Mouse (Mus musculus): ENCODE results near the gene Utrn. TPM values are rescaled to one million over a fixed set of nuclear protein-coding genes. Genes with fewer than 3 reads are reported as not detected.

Gene Utrn
- polyA plus RNA-seq, 1 experiment from 2014 or later: 25.7 TPM

DNA sequence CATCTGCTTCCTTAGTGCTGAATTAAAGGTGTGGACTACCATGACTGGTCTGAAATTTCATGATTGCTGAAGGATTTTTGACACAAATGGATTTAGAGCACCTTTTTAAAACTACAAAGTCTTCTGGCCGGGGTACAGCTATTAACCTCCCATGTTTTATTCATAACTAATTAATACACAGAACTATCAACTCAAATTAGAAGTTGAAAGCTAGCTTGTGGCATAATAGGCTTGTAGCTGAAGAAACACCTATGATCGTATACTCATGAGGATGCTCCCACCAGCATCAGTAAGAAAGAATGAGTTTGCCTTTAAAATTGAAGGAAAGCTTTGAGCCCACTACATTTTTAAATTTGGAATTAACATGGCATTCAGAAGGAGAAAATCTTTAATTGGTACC, 282.3 kb downstream of the Utrn start:
- Histone ChIP-seq H3K4me3 (ENCODE audit: low read length) (no peak overlapping the region), H3K27ac (ENCODE audit: low read depth, low read length) (no peak overlapping the region), H3K36me3 (ENCODE audit: control insufficient read depth, insufficient read depth, low read length) (no peaks in the 10 kb centered on the region), H3K4me2 (ENCODE audit: low read length) (no peak overlapping the region), H3K27me3 (replicated peaks; ENCODE audit: control insufficient read depth, insufficient read depth, low read length) (no peaks in the 10 kb centered on the region), H3K9ac (ENCODE audit: low read depth, low read length) (no peak overlapping the region), H3K4me1 (ENCODE audit: control insufficient read depth, insufficient read depth, low read depth, low read length) (no peaks in the 10 kb centered on the region), H3K9me3 (ENCODE audit: control insufficient read depth, low read length) (no peaks in the 10 kb centered on the region)
- no peak for ATAC-seq
- 62% methylated on average over 2 of the region's 2 CpGs for WGBS

DNA sequence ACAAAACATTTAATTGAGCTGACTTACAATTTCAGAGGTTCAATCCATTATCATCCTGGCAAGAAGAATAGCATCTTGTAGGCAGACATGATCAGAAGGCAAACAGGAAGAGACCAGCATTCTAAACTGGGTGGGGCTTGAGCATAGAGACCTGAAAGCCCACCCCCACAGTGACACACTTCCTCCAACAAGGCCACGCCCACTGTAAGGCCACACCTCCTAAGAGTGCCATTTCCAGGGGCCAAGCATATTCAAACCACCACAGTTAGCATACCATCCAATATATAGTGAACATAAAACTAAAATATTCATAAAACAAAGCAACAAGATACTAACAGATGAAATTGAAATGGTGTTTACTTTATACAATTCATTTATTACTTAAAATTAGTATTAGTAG, 283.0 kb downstream of the Utrn start:
- H3K9me3 ChIP-seq (ENCODE audit: control insufficient read depth, low read length): no peaks in the 10 kb centered on the region
- WGBS: 74% methylated on average over 1 of the region's 1 CpGs

DNA sequence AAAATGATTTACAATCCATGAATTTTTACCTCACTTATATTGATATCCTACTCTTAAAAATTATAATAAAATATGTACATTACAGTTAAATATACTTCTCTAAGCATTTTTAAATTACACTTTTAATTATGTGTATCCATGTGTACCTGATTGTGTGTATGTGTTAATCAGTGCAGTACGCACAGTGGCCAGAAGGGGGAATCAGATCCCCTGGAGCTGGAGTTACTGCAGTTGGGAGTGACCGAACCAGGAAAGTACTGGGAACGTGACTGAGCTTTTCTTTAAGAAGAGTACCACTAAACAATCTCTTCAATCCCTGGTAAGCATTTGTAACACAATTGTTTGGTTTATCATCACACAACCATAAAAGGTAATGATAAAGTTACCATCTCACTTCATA, 285.7 kb downstream of the Utrn start:
- Histone ChIP-seq H3K9me3 (ENCODE audit: control insufficient read depth, low read length) (no peaks in the 10 kb centered on the region), H3K9ac (ENCODE audit: low read depth, low read length) (no peak overlapping the region), H3K27me3 (replicated peaks; ENCODE audit: control insufficient read depth, insufficient read depth, low read length) (no peaks in the 10 kb centered on the region), H3K4me2 (ENCODE audit: low read length) (no peak overlapping the region), H3K4me1 (ENCODE audit: control insufficient read depth, insufficient read depth, low read depth, low read length) (no peaks in the 10 kb centered on the region), H3K27ac (ENCODE audit: low read depth, low read length) (no peak overlapping the region), H3K4me3 (ENCODE audit: low read length) (no peak overlapping the region), H3K36me3 (ENCODE audit: control insufficient read depth, insufficient read depth, low read length) (no peaks in the 10 kb centered on the region)
- WGBS: 95% methylated on average over 3 of the region's 3 CpGs
- ATAC-seq: no peak

More for the DNA sequence above, 283.0 kb downstream of the Utrn start:
- no peak for ATAC-seq
- Histone ChIP-seq H3K27ac (ENCODE audit: low read depth, low read length) (no peak overlapping the region), H3K4me1 (ENCODE audit: control insufficient read depth, insufficient read depth, low read depth, low read length) (no peaks in the 10 kb centered on the region), H3K27me3 (replicated peaks; ENCODE audit: control insufficient read depth, insufficient read depth, low read length) (no peaks in the 10 kb centered on the region), H3K4me3 (ENCODE audit: low read length) (no peak overlapping the region), H3K9ac (ENCODE audit: low read depth, low read length) (no peak overlapping the region), H3K36me3 (ENCODE audit: control insufficient read depth, insufficient read depth, low read length) (no peaks in the 10 kb centered on the region), H3K4me2 (ENCODE audit: low read length) (no peak overlapping the region)

DNA sequence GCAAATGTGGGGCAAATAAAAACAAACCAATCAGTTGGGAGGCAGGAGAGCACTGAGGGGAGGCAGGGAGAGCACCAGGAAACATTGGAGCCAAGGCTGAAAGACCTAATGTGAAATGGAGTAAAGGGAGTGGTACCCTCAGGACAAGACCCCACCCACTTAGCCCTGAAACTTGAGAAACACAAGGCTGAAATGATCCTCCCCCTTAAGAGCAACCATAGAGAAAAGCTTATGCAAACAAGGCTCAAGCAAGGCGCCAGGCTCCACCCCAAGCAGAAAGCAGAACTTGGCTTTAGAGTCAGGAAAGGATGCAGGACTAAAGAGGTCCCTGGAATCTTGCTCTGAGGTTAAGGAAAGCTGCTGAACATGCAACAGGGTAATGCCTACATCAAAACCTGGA, 290.1 kb downstream of the Utrn start:
- H3K4me3 ChIP-seq (ENCODE audit: low read length): no peak overlapping the region
- WGBS: 28% methylated on average over 1 of the region's 1 CpGs
- H3K9ac ChIP-seq (ENCODE audit: low read depth, low read length): no peak overlapping the region
- ATAC-seq: no peak
- H3K4me1 ChIP-seq (ENCODE audit: control insufficient read depth, insufficient read depth, low read depth, low read length): no peaks in the 10 kb centered on the region
- H3K4me2 ChIP-seq (ENCODE audit: low read length): no peak overlapping the region
- no peaks in the 10 kb centered on the region for H3K27me3 ChIP-seq (replicated peaks; ENCODE audit: control insufficient read depth, insufficient read depth, low read length)
- H3K36me3 ChIP-seq (ENCODE audit: control insufficient read depth, insufficient read depth, low read length): no peaks in the 10 kb centered on the region
- no peak overlapping the region for H3K27ac ChIP-seq (ENCODE audit: low read depth, low read length)
- H3K9me3 ChIP-seq (ENCODE audit: control insufficient read depth, low read length): no peaks in the 10 kb centered on the region

DNA sequence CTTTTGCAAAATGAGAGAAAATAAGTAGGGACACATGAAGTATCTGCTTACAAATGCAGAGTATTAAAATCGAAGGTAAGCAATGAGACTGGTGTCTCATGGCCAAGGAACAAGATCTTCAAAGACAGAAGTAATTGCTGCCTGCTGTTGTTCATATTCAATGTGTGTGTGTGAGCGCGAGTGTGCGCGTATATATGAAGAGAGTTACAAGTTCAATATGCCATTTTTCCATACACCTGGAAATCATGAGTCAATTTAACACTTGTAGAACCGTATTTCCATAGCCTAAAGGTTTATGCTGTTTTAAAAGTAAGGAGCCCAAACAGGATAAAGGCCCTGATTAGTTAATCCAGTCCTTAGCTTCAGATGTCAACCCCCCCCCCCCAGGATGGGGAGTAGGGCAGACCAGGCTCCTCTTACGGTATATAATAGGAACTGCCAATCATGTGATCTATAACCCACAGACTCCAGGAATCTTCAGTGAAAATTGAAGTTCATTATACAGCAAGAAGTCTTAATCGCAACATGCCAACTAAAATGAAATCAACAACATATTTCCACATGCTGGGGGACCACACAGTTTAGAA, 293.2 kb downstream of the Utrn start:
- no peak for ATAC-seq
- H3K4me3 ChIP-seq (ENCODE audit: low read length): no peak overlapping the region

DNA sequence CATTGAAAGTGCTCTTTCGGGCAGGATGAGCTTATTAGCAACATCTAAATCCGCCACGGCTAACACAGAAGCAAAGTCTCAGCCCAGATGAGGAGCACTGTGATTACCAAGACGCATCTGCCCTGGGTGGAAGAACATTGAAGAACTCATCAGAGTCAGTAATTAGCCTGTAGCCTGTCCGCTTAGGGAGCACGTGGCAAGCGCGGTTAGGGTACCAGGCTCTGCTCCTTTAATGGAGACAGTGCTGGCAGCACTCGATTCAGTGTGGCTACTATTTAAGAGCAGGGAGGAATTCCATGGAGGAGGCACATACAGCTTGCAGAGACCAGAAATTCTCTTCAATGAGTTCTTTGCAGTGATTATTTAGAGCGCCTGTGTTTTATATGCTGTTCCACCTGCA, 294.4 kb downstream of the Utrn start:
- peak overlapping the region; percentile 37; the same call in 1 of the 2 replicates for H3K4me2 ChIP-seq (ENCODE audit: low read length)
- H3K9me3 ChIP-seq (ENCODE audit: control insufficient read depth, low read length): no peaks in the 10 kb centered on the region
- H3K4me1 ChIP-seq (ENCODE audit: control insufficient read depth, insufficient read depth, low read depth, low read length): no peaks in the 10 kb centered on the region; the same call in 1 of the 2 replicates
- no peak overlapping the region for H3K9ac ChIP-seq (ENCODE audit: low read depth, low read length)
- H3K27me3 ChIP-seq (replicated peaks; ENCODE audit: control insufficient read depth, insufficient read depth, low read length): no peaks in the 10 kb centered on the region
- peak; percentile 66; the same call in 1 of the 2 replicates for ATAC-seq
- H3K36me3 ChIP-seq (ENCODE audit: control insufficient read depth, insufficient read depth, low read length): no peaks in the 10 kb centered on the region
- H3K4me3 ChIP-seq (ENCODE audit: low read length): no peak overlapping the region
- no peak overlapping the region for H3K27ac ChIP-seq (ENCODE audit: low read depth, low read length)
- 46% methylated on average over 10 of the region's 10 CpGs for WGBS

More for the DNA sequence above, 293.2 kb downstream of the Utrn start:
- no peak overlapping the region for H3K4me2 ChIP-seq (ENCODE audit: low read length)
- no peak overlapping the region for H3K9ac ChIP-seq (ENCODE audit: low read depth, low read length)
- H3K4me1 ChIP-seq (ENCODE audit: control insufficient read depth, insufficient read depth, low read depth, low read length): no peaks in the 10 kb centered on the region; the same call in 1 of the 2 replicates
- WGBS: 82% methylated on average over 8 of the region's 8 CpGs
- no peaks in the 10 kb centered on the region for H3K36me3 ChIP-seq (ENCODE audit: control insufficient read depth, insufficient read depth, low read length)
- H3K27ac ChIP-seq (ENCODE audit: low read depth, low read length): no peak overlapping the region
- no peaks in the 10 kb centered on the region for H3K9me3 ChIP-seq (ENCODE audit: control insufficient read depth, low read length)
- H3K27me3 ChIP-seq (replicated peaks; ENCODE audit: control insufficient read depth, insufficient read depth, low read length): no peaks in the 10 kb centered on the region

DNA sequence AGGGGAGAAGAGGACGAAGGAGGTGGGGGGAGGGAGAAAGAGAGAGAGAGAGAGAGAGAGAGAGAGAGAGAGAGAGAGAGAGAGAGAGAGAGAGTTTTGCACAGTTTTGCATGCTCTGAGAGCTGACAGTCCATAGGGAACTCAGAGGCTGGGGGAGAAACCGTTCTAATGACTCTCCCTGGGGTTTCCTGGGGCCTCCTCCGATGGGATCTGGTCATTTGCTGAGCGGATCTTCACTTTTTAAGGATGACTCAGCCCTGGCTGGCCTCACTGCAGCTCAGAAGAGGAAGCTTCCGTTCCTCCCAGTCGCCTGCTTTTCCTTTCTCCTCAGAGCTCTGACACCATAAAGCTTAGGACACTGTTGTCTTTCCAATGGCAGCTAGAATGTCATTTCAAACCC, 295.6 kb downstream of the Utrn start:
- Histone ChIP-seq H3K27ac (ENCODE audit: low read depth, low read length) (no peak overlapping the region), H3K9ac (ENCODE audit: low read depth, low read length) (no peak overlapping the region), H3K9me3 (ENCODE audit: control insufficient read depth, low read length) (no peaks in the 10 kb centered on the region), H3K4me3 (ENCODE audit: low read length) (no peak overlapping the region), H3K27me3 (replicated peaks; ENCODE audit: control insufficient read depth, insufficient read depth, low read length) (no peaks in the 10 kb centered on the region), H3K36me3 (ENCODE audit: control insufficient read depth, insufficient read depth, low read length) (no peaks in the 10 kb centered on the region), H3K4me2 (ENCODE audit: low read length) (no peak overlapping the region; the same call in 1 of the 2 replicates), H3K4me1 (ENCODE audit: control insufficient read depth, insufficient read depth, low read depth, low read length) (no peaks in the 10 kb centered on the region; the same call in 1 of the 2 replicates)
- 13% methylated on average over 6 of the region's 6 CpGs for WGBS
- ATAC-seq: no peak

DNA sequence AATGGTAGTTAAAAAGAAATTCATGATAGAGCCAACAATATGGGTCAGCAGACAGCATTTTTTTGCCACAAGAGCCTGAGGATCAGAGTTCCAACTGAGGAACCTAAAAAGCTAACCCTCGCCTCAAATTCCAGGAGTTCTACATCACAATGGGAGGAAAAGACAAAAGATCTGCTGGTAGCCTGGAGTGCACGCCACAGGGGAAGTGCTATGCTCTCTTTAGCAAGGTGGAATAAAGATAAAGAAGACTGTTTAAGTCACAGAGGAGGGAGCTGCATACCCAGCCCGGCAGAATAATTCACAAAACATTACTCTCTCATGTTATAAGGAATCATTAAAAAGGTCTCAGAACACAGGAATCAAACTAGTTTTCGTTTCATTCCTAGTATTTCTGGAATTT, 296.4 kb downstream of the Utrn start:
- Histone ChIP-seq H3K4me1 (ENCODE audit: control insufficient read depth, insufficient read depth, low read depth, low read length) (no peaks in the 10 kb centered on the region; the same call in 1 of the 2 replicates), H3K27ac (ENCODE audit: low read depth, low read length) (no peak overlapping the region), H3K9me3 (ENCODE audit: control insufficient read depth, low read length) (no peaks in the 10 kb centered on the region), H3K36me3 (ENCODE audit: control insufficient read depth, insufficient read depth, low read length) (no peaks in the 10 kb centered on the region), H3K4me3 (ENCODE audit: low read length) (no peak overlapping the region), H3K4me2 (ENCODE audit: low read length) (no peak overlapping the region), H3K9ac (ENCODE audit: low read depth, low read length) (no peak overlapping the region), H3K27me3 (replicated peaks; ENCODE audit: control insufficient read depth, insufficient read depth, low read length) (no peaks in the 10 kb centered on the region)
- 22% methylated on average over 4 of the region's 4 CpGs for WGBS
- no peak for ATAC-seq

DNA sequence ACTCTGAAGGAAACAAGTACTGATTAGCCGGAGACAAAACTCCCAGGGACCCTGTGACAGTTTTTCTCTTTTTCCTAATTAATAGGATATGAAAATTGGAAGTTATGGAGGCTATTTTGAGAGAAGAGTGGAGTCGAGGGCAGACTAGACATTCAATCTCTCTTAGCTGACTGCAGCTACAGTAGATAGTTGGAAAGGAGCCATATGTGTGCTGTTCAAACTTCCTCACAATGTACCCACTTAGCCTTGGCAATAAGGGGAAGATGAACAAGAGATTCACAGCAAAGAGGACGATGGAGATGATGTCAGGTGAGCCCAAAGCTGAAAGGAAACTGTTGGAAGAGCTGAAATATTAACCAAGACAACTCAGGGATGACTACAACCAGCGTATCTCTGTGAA, 304.7 kb downstream of the Utrn start:
- Histone ChIP-seq H3K4me1 (ENCODE audit: control insufficient read depth, insufficient read depth, low read depth, low read length) (no peaks in the 10 kb centered on the region), H3K27ac (ENCODE audit: low read depth, low read length) (no peak overlapping the region), H3K4me2 (ENCODE audit: low read length) (no peak overlapping the region), H3K27me3 (replicated peaks; ENCODE audit: control insufficient read depth, insufficient read depth, low read length) (no peaks in the 10 kb centered on the region), H3K9ac (ENCODE audit: low read depth, low read length) (no peak overlapping the region), H3K4me3 (ENCODE audit: low read length) (no peak overlapping the region), H3K9me3 (ENCODE audit: control insufficient read depth, low read length) (no peaks in the 10 kb centered on the region), H3K36me3 (ENCODE audit: control insufficient read depth, insufficient read depth, low read length) (no peaks in the 10 kb centered on the region)
- 75% methylated on average over 4 of the region's 4 CpGs for WGBS
- no peak for ATAC-seq
